Mouse (Mus musculus) liver, embryonic 14.5 days (tissue): ENCODE measurements around the gene Cpox.

Source experiments
- CTCF ChIP-seq: IDR thresholded peaks from 2 replicates; pipeline ENCODE4 v1.5.1; 2016; ENCODE audit warnings: antibody characterized with exemption, low read depth, control low read depth
- EP300 ChIP-seq: IDR thresholded peaks from 2 replicates; pipeline ENCODE4 v1.6.1; 2016; ENCODE audit warnings: antibody characterized with exemption, low read depth

- TF ChIP-seq EP300 (no peak), CTCF (no peak)
Measured at GRCm38 (mm10) chr16:58701779-58702178, 31.7 kb downstream of the Cpox start.
